Mouse (Mus musculus): ENCODE results near the gene Gm20388. TPM values are rescaled to one million over a fixed set of nuclear protein-coding genes. Genes with fewer than 3 reads are reported as not detected.
A peak's percentile ranks its signal among the peaks of the same experiment; 100 is the strongest.

Gm20388 gene
- polyA plus RNA-seq, 1 experiment from 2014 or later = 2.5 TPM

GRCm38 (mm10) chr8:120726051-120726450 is 815.4 kb downstream of the Gm20388 start:
- Histone ChIP-seq H3K4me1 (peaks cover 7% of the 10 kb centered on the region; the same call in 1 of the 2 replicates), H3K27me3 (ENCODE audit: low read depth, poor library complexity, severe bottlenecking) (peaks cover 13% of the 10 kb centered on the region), H3K27ac (no peak overlapping the region), H3K4me3 (no peak overlapping the region), H3K36me3 (no peaks in the 10 kb centered on the region), H3K9me3 (replicated peaks) (no peaks in the 10 kb centered on the region)
- DNase-seq (ENCODE audit: low spot score) = no peak
- 75% methylated on average over 5 of the region's 5 CpGs for WGBS

DNA sequence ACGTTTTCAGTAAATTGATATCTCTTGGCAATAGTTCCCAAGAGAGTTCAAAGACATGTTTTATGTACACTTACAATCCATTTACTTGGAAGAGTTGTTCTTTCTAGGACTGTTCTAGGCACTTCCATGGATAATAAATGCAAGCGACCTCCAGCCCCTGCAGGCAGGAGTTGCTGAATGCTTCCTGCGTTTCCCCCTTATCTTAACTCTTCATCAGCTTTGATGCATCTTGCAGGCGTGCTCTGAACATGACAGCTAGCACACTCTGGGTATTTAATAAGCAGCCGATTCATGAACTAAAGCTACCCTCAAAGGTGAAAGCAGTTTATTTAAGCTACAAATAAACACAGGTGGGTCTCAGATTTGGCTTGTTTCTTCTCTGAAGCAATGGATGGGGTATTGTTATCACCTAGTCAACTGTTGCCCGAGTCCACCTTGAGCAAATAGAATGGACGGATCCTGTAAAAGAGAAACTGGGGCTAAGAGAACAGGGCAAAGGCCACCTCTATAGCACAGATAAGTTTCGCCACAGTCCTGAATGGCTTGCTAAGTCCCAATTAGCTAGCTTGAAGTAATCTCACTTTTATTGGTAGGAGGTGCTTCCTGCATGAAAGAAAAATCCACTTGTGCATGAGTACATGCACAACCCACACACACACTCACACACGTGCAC is 818.0 kb downstream of the Gm20388 start:
- no peak overlapping the region for H3K27ac ChIP-seq
- H3K36me3 ChIP-seq = no peaks in the 10 kb centered on the region
- H3K9me3 ChIP-seq (replicated peaks) = no peaks in the 10 kb centered on the region
- peaks cover 7% of the 10 kb centered on the region; the same call in 1 of the 2 replicates for H3K4me1 ChIP-seq
- H3K4me3 ChIP-seq = no peak overlapping the region
- no peak for DNase-seq (ENCODE audit: low spot score)
- H3K27me3 ChIP-seq (ENCODE audit: low read depth, poor library complexity, severe bottlenecking) = peaks cover 37% of the 10 kb centered on the region
- 69% methylated on average over 9 of the region's 9 CpGs for WGBS

DNA sequence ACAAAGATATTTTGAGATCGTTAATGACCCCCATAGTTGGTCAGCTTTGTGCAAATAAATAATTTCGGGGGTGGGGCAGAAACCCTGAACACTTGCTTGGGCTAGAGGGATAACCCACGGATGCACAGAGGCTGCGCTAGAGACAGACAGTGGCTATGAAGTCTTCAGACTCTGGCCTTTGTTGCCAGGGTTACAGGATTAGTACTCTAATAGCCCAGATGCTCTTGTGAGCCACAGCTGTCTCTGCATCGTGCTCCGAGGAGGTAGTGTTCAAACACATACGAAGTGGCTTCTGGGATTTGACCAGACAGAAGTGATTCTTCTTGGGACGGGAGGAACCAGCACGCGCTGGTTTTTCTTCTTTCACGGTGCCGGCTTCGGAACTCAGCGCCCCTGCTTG is 820.9 kb downstream of the Gm20388 start:
- no peaks in the 10 kb centered on the region for H3K36me3 ChIP-seq
- H3K27ac ChIP-seq = no peak overlapping the region
- WGBS = 42% methylated on average over 14 of the region's 14 CpGs
- H3K27me3 ChIP-seq (ENCODE audit: low read depth, poor library complexity, severe bottlenecking) = peaks cover 66% of the 10 kb centered on the region
- DNase-seq (ENCODE audit: low spot score) = no peak
- H3K9me3 ChIP-seq (replicated peaks) = no peaks in the 10 kb centered on the region
- H3K4me1 ChIP-seq = peaks cover 12% of the 10 kb centered on the region
- H3K4me3 ChIP-seq = no peak overlapping the region

DNA sequence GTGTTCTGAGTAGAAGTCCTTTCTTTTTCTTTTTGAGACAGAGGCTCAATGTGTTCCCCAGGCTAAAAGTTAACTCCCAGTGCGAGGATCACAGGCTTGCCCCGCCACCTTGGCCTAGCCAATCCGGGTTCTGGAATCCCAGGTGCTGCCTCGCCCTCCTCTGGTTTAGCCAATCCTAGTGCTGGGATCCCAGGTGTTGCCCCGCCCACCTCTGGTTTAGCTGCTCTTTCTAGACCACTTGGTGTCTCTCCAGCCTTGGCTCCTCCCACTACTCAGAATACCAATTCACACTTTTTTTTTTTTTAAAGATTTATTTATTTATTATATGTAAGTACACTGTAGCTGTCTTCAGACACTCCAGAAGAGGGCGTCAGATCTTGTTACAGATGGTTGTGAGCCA is 821.4 kb downstream of the Gm20388 start:
- H3K4me3 ChIP-seq = no peak overlapping the region
- WGBS = 44% methylated on average over 6 of the region's 6 CpGs
- H3K27ac ChIP-seq = no peak overlapping the region
- H3K27me3 ChIP-seq (ENCODE audit: low read depth, poor library complexity, severe bottlenecking) = peaks cover 71% of the 10 kb centered on the region
- no peaks in the 10 kb centered on the region for H3K36me3 ChIP-seq
- H3K4me1 ChIP-seq = peaks cover 16% of the 10 kb centered on the region
- no peak for DNase-seq (ENCODE audit: low spot score)
- no peaks in the 10 kb centered on the region for H3K9me3 ChIP-seq (replicated peaks)

DNA sequence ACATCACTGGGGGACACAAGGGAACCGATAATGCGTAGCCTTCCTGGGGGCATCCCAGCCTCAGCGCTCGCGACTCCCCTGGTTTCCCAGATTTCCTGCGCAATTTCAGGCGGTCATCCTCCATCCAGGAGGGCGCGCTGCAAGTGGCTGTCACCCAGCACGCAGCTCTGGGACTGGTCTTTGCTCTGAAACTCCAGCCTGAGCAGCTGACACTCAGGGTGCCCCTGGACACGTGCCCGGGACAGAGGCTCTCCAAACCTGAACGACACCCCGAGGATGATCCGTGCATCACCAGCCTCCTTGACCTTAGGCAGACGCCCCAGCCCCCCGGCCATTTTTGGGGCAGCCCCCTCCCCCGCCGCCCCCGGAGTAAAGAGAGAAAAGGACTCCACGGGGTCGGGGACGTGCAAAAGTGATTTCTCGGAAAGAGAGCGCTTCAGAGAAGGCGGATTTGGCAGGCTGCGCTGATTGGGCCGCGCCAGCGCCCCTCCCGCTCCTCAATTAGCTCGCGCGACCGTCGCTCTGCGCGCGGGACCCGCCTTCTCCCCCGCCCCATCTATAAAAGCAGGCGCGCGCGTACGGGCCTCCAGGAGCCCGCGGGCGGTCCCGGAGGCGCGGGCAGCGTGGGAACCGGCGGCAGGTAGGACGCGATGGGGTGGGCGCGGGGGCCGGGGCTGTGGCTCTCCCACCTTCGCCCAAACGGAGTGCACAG is 825.3 kb downstream of the Gm20388 start, which contains the start of gene Irf8:
Gene Irf8 (plus strand): TSS at position 589 of the 712 bp plus-strand sequence.
- Histone ChIP-seq H3K4me1 (peaks cover 21% of the 10 kb centered on the region), H3K36me3 (no peaks in the 10 kb centered on the region), H3K9me3 (replicated peaks) (no peaks in the 10 kb centered on the region), H3K4me3 (peak within 1 kb of the TSS; percentile 61), H3K27me3 (ENCODE audit: low read depth, poor library complexity, severe bottlenecking) (peaks cover 90% of the 10 kb centered on the region), H3K27ac (0 out of 2 replicates have a peak within 1 kb of the TSS, but pooled peaks have one; percentile 2)
- peak; percentile 84 for DNase-seq (ENCODE audit: low spot score)
- WGBS = 1% methylated on average over 62 of the region's 62 CpGs

DNA sequence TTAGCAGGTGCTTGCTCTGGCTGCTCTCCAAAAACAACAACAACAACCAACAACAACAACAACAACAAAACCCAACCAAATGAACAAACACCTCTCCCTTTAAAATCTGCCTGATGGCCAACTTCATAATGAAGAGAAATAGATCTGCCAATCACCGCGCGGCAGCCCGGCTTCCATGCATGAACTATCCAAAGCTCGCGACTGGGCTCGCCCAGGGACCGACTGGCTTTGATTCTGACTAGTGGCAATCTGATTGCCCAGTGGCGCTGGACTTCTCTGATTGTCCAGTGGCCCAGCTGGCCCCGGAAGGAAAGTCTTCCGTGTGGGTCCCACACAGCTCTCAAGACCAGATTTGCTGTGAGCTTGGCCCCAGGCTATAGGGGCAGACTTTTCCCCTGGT is 825.8 kb downstream of the Gm20388 start:
- Histone ChIP-seq H3K27me3 (ENCODE audit: low read depth, poor library complexity, severe bottlenecking) (peaks cover 84% of the 10 kb centered on the region), H3K4me1 (peaks cover 21% of the 10 kb centered on the region), H3K36me3 (no peaks in the 10 kb centered on the region), H3K27ac (0 out of 2 replicates have a peak overlapping the region, but pooled peaks have one; percentile 2), H3K4me3 (peak overlapping the region; percentile 61), H3K9me3 (replicated peaks) (no peaks in the 10 kb centered on the region)
- DNase-seq (ENCODE audit: low spot score) = peak; percentile 66
- 3% methylated on average over 11 of the region's 11 CpGs for WGBS

DNA sequence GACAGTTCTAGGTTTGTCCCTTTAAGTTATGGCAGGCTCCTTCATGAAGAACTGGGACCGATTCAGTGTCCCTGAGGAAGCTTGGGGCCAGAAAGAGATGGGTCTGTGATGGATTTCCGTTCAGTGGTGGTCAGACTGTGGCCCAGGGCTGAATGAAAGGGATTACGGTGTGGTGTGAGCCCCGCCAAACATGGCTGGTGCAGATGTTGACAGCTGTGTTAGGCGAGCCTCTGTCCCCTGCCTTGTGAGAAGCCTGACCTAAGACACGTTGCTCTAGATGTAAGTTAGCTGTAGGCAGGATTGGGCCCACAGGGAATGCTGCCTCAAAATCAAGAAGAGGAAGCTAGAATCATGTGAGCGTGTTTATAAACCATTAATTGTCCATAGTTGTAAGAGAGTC is 826.5 kb downstream of the Gm20388 start:
- no peaks in the 10 kb centered on the region for H3K9me3 ChIP-seq (replicated peaks)
- no peak overlapping the region for H3K27ac ChIP-seq
- no peak for DNase-seq (ENCODE audit: low spot score)
- H3K36me3 ChIP-seq = no peaks in the 10 kb centered on the region
- no peak overlapping the region for H3K4me3 ChIP-seq
- WGBS = 54% methylated on average over 7 of the region's 7 CpGs
- H3K27me3 ChIP-seq (ENCODE audit: low read depth, poor library complexity, severe bottlenecking) = peaks cover 78% of the 10 kb centered on the region
- H3K4me1 ChIP-seq = peaks cover 21% of the 10 kb centered on the region

- H3K27me3 ChIP-seq (ENCODE audit: low read depth, poor library complexity, severe bottlenecking) = peaks cover 63% of the 10 kb centered on the region
- no peak for DNase-seq (ENCODE audit: low spot score)
- no peak overlapping the region for H3K4me3 ChIP-seq
- no peak overlapping the region for H3K27ac ChIP-seq
- H3K9me3 ChIP-seq (replicated peaks) = no peaks in the 10 kb centered on the region
- H3K36me3 ChIP-seq = no peaks in the 10 kb centered on the region
- 86% methylated on average over 4 of the region's 4 CpGs for WGBS
- peaks cover 26% of the 10 kb centered on the region for H3K4me1 ChIP-seq
These were observed 828.1 kb downstream of the Gm20388 start for GRCm38 (mm10) chr8:120738771-120739170.

- no peak for DNase-seq (ENCODE audit: low spot score)
- Histone ChIP-seq H3K27ac (no peak overlapping the region), H3K4me3 (no peak overlapping the region), H3K27me3 (ENCODE audit: low read depth, poor library complexity, severe bottlenecking) (peaks cover 56% of the 10 kb centered on the region), H3K36me3 (no peaks in the 10 kb centered on the region), H3K4me1 (peaks cover 34% of the 10 kb centered on the region), H3K9me3 (replicated peaks) (no peaks in the 10 kb centered on the region)
- WGBS = 91% methylated on average over 15 of the region's 15 CpGs
These were observed 828.9 kb downstream of the Gm20388 start for GRCm38 (mm10) chr8:120739526-120739925.

- no peak overlapping the region for H3K4me3 ChIP-seq
- no peak overlapping the region for H3K27ac ChIP-seq
- peaks cover 36% of the 10 kb centered on the region for H3K4me1 ChIP-seq
- no peak for DNase-seq (ENCODE audit: low spot score)
- no peaks in the 10 kb centered on the region for H3K36me3 ChIP-seq
- no peaks in the 10 kb centered on the region for H3K9me3 ChIP-seq (replicated peaks)
- peaks cover 50% of the 10 kb centered on the region for H3K27me3 ChIP-seq (ENCODE audit: low read depth, poor library complexity, severe bottlenecking)
- WGBS = 69% methylated on average over 2 of the region's 2 CpGs
These were observed 829.9 kb downstream of the Gm20388 start for GRCm38 (mm10) chr8:120740579-120740978.

DNA sequence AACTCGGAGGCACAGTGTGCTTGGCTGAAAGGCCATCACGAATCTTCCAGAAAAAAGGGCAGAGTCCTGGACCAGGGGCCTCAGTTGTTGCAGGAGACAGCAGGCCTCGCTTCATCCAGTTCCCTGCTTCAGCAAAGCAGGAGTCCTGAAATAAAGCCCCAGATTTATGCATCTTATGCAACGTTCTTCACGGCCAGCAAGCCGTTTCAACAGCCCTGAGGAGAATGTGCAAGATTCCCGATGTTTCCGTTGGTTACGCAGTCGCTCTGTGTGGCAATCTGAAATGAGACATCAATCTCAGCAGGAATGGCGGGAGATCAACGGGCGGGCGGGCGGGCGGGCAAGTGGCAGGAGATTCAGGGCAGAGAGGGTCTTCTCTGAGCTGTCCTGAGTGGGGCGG is 830.4 kb downstream of the Gm20388 start:
- H3K27me3 ChIP-seq (ENCODE audit: low read depth, poor library complexity, severe bottlenecking) = peaks cover 50% of the 10 kb centered on the region
- 90% methylated on average over 17 of the region's 17 CpGs for WGBS

GRCm38 (mm10) chr8:120741815-120742530 is 831.3 kb downstream of the Gm20388 start:
- Histone ChIP-seq H3K36me3 (no peaks in the 10 kb centered on the region), H3K4me1 (peaks cover 29% of the 10 kb centered on the region), H3K27ac (no peak overlapping the region), H3K9me3 (replicated peaks) (no peaks in the 10 kb centered on the region), H3K4me3 (no peak overlapping the region), H3K27me3 (ENCODE audit: low read depth, poor library complexity, severe bottlenecking) (peaks cover 47% of the 10 kb centered on the region)
- WGBS = 90% methylated on average over 15 of the region's 15 CpGs
- DNase-seq (ENCODE audit: low spot score) = no peak

More for the DNA sequence above, 830.4 kb downstream of the Gm20388 start:
- H3K9me3 ChIP-seq (replicated peaks) = no peaks in the 10 kb centered on the region
- H3K27ac ChIP-seq = no peak overlapping the region
- no peak overlapping the region for H3K4me3 ChIP-seq
- DNase-seq (ENCODE audit: low spot score) = no peak
- peaks cover 32% of the 10 kb centered on the region for H3K4me1 ChIP-seq
- no peaks in the 10 kb centered on the region for H3K36me3 ChIP-seq
